Mouse (Mus musculus): ENCODE measurements around the gene Dzip3. TPM values are rescaled to one million over a fixed set of nuclear protein-coding genes. Genes with fewer than 3 reads are reported as not detected.

Dzip3 gene
- total and polyA plus RNA-seq, 3 experiments, result 22.4 to 22.8 TPM; not detected in 1

DNA sequence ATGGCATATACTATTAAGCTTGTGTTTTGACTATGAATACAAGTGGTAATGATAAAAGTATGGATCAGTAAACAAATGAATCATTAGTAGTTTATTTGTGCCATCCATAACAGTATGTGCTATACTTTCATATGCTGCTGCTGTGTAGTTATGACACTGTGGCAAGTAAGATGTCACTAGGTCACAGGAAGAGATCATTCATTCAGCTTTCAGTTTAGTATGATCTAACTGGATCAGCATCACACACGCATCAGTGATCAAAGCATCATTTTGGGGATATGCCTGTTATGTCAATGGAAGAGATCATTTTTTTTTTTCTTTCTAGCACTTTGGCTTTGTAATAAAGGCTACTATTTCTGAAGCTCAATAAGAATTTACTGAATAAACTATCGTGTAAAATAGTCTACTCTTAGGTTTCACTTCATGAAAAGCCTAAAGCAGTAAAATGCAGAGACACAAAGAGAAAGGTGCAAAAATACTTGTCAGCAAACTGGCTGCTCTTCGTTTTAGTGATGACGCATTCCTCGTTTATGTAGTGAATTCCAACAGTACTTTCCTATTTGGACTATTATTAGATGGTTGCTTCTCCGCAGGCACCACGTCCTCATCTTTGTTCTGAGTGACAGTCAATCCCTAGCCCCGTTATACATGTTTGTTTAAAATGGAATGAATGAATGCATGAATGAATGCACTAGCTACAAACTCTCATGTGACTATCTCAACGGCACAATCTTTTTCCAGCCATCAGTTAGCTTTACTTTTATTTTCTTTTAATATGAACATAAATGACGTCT, 1.3 kb downstream of the Dzip3 start:
- Histone ChIP-seq H3K27ac (ENCODE audit: control insufficient read depth, low read depth, low read length) (no peak overlapping the region), H3K27me3 (ENCODE audit: control insufficient read depth in 1 of 2, insufficient read depth in 2 of 2, low read length in 2 of 2) (no peaks in the 10 kb centered on the region), H3K36me3 (ENCODE audit: control insufficient read depth in 1 of 2, insufficient read depth in 2 of 2, low read length in 2 of 2) (peaks cover 7 to 14% of the 10 kb centered on the region in 2 experiments; a peak in 3 of 4 replicates), H3K9ac (ENCODE audit: control insufficient read depth, low read depth, low read length, poor library complexity, severe bottlenecking) (peak overlapping the region; percentile 93), H3K4me1 (ENCODE audit: control insufficient read depth in 1 of 2, insufficient read depth in 2 of 2, low read length in 2 of 2) (peaks cover 5 to 11% of the 10 kb centered on the region in 2 experiments), H3K4me3 (ENCODE audit: control insufficient read depth in 1 of 2, insufficient read depth in 1 of 2, low read depth in 2 of 2, low read length in 2 of 2) (peak overlapping the region; percentile 85 to 92), H3K9me3 (replicated peaks; ENCODE audit: insufficient read depth, low read length) (no peaks in the 10 kb centered on the region), H3K79me2 (ENCODE audit: control insufficient read depth, insufficient read depth, low read length, poor library complexity) (peaks cover 36% of the 10 kb centered on the region)
- TF ChIP-seq EP300 (IDR thresholded peaks at IDR 0.05; ENCODE audit: low read depth in 1 of 2, low read length in 2 of 2), result 0 out of 4 replicates have a peak, but pooled peaks of 1 of the 2 experiments have one; percentile 3
- no peak for TF ChIP-seq GABPA (IDR thresholded peaks at IDR 0.05; ENCODE audit: low read depth, low read length)
- TF ChIP-seq MXI1 (IDR thresholded peaks at IDR 0.05; ENCODE audit: low read depth, low read length), result peak; percentile 5; the same call in 1 of the 2 replicates
- no peak for TF ChIP-seq MEF2A (IDR thresholded peaks at IDR 0.05; ENCODE audit: extremely low read depth, insufficient replicate concordance, low read depth, low read length, poor library complexity, severe bottlenecking)
- 0 out of 2 replicates have a peak, but pooled peaks have one; percentile 29 for TF ChIP-seq USF1 (IDR thresholded peaks at IDR 0.05; ENCODE audit: low read depth, low read length)
- DNase-seq (ENCODE audit: low read depth, low spot score), result peak; percentile 55

DNA sequence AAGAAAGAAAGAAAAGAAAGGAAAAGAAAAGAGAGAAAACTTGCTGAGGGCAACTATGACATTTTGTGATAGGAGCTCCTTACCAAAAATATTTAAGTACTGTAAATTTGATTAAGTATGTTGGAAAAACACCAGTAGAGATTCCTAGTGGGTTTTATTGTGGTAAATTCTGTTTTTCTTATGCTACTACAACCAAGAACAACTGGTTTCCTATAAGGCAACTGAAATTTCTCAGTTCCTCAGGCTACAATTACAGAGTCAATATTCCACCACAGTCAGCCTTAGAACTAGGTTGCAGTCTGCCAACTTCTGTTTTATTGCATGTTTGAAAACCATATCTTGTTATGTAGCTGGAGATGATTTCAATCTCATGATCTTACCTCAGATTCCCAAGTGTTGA, 4.3 kb downstream of the Dzip3 start:
- peaks cover 22% of the 10 kb centered on the region for H3K79me2 ChIP-seq (ENCODE audit: control insufficient read depth, insufficient read depth, low read length, poor library complexity)
- DNase-seq (ENCODE audit: low read depth, low spot score), result no peak
- no peak for TF ChIP-seq ZMIZ1 (IDR thresholded peaks at IDR 0.05; ENCODE audit: low read depth, low read length)
- no peak for TF ChIP-seq POLR2AphosphoS5 (IDR thresholded peaks at IDR 0.05; ENCODE audit: borderline replicate concordance, low read depth, low read length)
- TF ChIP-seq TCF12 (IDR thresholded peaks at IDR 0.05; ENCODE audit: low read depth, low read length), result no peak
- no peak for TF ChIP-seq MAX (IDR thresholded peaks at IDR 0.05; ENCODE audit: low read length)
- TF ChIP-seq MAZ (IDR thresholded peaks at IDR 0.05; ENCODE audit: low read depth, low read length), result no peak
- no peak for TF ChIP-seq SMC3 (IDR thresholded peaks at IDR 0.05; ENCODE audit: low read depth, low read length)
- TF ChIP-seq E2F4 (IDR thresholded peaks at IDR 0.05; ENCODE audit: borderline replicate concordance, low read depth, low read length), result no peak
- no peak for TF ChIP-seq USF2 (IDR thresholded peaks at IDR 0.05; ENCODE audit: borderline replicate concordance in 1 of 2, insufficient read depth in 1 of 2, low read depth in 1 of 2, low read length in 2 of 2)
- no peak for TF ChIP-seq MYC (IDR thresholded peaks at IDR 0.05; ENCODE audit: low read depth, low read length)
- no peak for TF ChIP-seq GABPA (IDR thresholded peaks at IDR 0.05; ENCODE audit: low read depth, low read length)
- no peak for TF ChIP-seq RAD21 (IDR thresholded peaks at IDR 0.05; ENCODE audit: low read depth, low read length)

More for the DNA sequence above, 4.3 kb downstream of the Dzip3 start:
- peaks cover 0 to 5% of the 10 kb centered on the region in 2 experiments; a peak in 2 of 4 replicates for H3K4me1 ChIP-seq (ENCODE audit: control insufficient read depth in 1 of 2, insufficient read depth in 2 of 2, low read length in 2 of 2)
- H3K4me3 ChIP-seq (ENCODE audit: control insufficient read depth in 1 of 2, insufficient read depth in 1 of 2, low read depth in 2 of 2, low read length in 2 of 2), result no peak overlapping the region
- peaks cover 3 to 4% of the 10 kb centered on the region in 2 experiments; a peak in 3 of 4 replicates for H3K36me3 ChIP-seq (ENCODE audit: control insufficient read depth in 1 of 2, insufficient read depth in 2 of 2, low read length in 2 of 2)
- H3K9ac ChIP-seq (ENCODE audit: control insufficient read depth, low read depth, low read length, poor library complexity, severe bottlenecking), result no peak overlapping the region
- H3K9me3 ChIP-seq (replicated peaks; ENCODE audit: insufficient read depth, low read length), result no peaks in the 10 kb centered on the region
- H3K27me3 ChIP-seq (ENCODE audit: control insufficient read depth in 1 of 2, insufficient read depth in 2 of 2, low read length in 2 of 2), result no peaks in the 10 kb centered on the region
- H3K27ac ChIP-seq (ENCODE audit: control insufficient read depth, low read depth, low read length), result no peak overlapping the region
